Mouse (Mus musculus): ENCODE results near the gene Dcdc2b.

The Dcdc2b gene

GRCm38 (mm10) chr4:129578466-129578865 is 35.6 kb downstream of the Dcdc2b start, which contains the start of gene Fam167b:
Fam167b (minus strand) TSS chr4:129578549.
- no peak for DNase-seq (ENCODE audit: low read depth)

- no peak for DNase-seq (ENCODE audit: low read depth)
Measured at GRCm38 (mm10) chr4:129577688-129578087, 36.4 kb downstream of the Dcdc2b start.

GRCm38 (mm10) chr4:129576863-129577491 is 37.1 kb downstream of the Dcdc2b start:
- DNase-seq (ENCODE audit: low read depth), result peak; percentile 61

DNA sequence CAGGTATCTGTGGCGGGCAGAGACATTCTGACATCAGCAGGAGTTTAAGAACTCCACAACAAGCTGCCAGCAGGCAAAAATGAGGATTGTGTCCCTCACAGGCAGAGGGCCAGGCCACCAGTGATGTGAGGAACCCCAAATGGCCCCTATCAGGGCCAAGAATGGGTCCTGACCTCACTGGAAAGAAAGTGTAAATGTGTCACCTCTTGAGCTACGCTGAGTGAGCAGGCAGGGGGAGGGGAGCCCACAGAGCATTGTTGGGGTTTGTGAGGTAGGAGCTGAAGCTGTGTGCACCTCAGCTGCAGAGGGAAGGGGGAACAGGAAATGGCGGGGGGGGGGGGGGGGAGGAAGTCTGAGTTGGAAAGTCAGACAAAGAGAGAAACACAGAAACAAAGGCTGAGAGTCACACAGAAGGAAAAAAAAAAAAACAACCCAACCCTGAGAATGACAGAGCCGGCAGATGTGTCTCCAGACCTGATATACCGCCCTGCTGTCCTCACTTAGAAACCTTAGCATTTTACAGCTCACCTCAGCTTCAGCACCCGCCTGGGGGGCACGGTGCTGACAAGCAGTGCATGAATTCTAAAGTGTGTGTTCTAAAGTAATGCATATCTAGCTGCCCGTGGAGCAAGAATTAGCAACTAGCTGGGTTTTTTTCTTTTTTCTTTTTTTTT is 38.7 kb downstream of the Dcdc2b start:
- peak; percentile 80 for DNase-seq (ENCODE audit: low read depth)

DNA sequence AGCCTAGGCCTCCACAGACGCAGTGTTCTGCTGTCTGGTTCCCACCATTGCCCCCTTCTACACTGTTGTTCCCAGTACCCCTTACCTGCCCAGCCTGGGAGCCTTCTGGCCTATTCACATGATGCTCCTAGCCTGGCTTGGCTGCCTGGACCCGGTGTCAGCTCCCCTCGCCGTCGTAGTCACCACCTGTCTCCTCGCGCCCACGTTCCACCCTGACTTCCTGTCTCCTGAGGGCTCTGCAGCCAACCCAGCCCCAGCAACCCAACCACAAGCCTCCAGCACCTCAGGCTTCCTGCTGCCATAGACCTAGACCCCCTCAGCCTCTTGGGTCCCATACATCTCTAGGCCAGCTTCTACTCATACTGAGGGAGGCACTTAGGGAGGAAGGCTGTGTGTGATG is 40.6 kb downstream of the Dcdc2b start, which contains the start of gene Lck:
Lck (minus strand) TSS at position 212 of the 400 bp plus-strand sequence.
- no peak for DNase-seq (ENCODE audit: low read depth)

- DNase-seq (ENCODE audit: low read depth), result no peak
Measured at GRCm38 (mm10) chr4:129573093-129573370, 41.0 kb downstream of the Dcdc2b start.

- DNase-seq (ENCODE audit: low read depth), result no peak
Measured at GRCm38 (mm10) chr4:129572236-129573092, 41.6 kb downstream of the Dcdc2b start.

DNA sequence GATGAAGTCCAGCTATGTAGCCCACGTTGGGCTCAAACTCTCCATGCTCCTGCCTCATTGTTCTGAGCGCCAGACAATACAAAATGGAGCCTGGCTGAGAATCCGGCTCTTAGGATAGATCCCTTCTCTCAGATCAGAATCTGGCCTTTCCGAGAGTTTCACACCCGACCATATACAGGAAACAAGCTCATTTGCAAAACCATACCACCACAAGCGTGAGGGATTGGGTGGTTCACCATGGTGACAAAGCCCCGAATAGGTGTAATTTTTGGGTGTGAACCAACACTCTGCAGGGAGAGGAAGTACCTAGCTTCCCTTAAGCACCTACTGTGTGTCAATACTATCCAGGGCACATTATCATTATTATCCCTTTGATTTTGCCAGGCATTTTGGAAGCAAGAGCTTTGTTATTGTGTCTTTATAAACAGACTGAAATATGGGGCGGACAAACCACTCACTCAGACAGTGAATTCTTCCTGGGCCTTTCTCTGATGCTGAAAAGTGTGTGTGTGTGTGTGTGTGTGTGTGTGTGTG is 42.4 kb downstream of the Dcdc2b start:
- DNase-seq (ENCODE audit: low read depth), result no peak

GRCm38 (mm10) chr4:129570028-129570427 is 44.0 kb downstream of the Dcdc2b start:
- no peak for DNase-seq (ENCODE audit: low read depth)

- no peak for DNase-seq (ENCODE audit: low read depth)
Measured at GRCm38 (mm10) chr4:129568366-129568765, 45.7 kb downstream of the Dcdc2b start.

DNA sequence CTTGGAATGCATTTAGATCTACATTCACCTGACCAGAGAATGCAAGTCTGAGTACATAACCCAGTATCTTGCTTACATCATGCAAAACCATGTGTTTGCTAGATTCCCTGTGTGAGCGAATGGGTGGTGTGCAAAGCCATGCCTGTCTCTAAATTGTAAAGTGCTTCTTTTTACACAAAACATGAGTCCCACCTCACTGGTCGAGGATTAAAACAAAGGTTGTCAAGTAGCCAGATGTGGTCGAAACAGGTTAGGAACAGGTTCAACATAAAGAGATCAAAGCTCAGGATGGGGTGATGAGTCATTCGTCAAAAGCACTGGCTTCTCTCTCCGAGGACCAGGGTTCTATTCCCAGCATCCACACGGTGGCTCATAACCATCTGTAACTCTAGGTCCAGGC is 48.9 kb downstream of the Dcdc2b start:
- DNase-seq (ENCODE audit: low read depth), result no peak

DNA sequence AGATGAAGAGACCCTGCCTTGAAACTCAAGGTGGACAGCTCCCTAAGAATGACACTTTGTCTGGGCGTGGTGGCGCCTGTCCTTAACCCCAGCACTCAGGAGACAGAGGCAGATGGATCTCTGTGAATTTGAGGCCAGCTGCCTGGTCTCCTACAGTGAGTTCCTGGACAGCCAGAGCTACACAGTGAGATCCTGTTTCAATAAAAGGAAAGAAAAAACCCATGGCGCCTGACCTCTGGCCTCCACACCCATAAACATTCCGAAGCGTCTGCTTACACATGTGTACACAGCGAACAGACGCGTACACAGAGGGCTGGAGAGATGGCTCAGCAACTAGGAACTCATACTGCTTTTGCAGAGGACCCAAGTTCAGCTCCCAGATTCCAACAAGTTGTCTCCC is 50.3 kb downstream of the Dcdc2b start:
- no peak for DNase-seq (ENCODE audit: low read depth)

DNA sequence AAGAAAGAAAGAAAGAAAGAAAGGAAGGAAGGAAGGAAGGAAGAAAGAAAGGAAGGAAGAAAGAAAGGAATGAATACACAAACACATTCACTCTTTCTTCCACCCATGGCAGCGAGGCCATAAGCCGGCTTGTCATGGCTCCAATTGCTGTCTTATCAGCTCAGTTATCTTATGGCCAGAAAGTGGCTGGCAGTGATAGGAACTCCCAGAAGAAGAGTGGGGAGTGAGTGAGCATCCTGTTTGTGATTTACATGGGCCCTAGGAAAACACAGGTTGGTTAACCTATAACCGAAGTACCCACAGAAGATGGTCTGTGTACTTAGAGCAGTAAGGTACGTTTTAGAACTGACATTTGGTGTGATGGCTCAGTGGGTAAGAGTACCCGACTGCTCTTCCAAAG is 52.9 kb downstream of the Dcdc2b start:
- DNase-seq (ENCODE audit: low read depth), result no peak
